Mouse (Mus musculus) ovary, postnatal 36 days (tissue): ENCODE data around the gene Zfp235.

Experiments
- DNase-seq: peaks from one replicate; pipeline ENCODE4 v3.0.0; 2022; ENCODE audit warnings: low spot score, mixed read lengths

The Zfp235 gene

GRCm38 (mm10) chr7:24133996-24134828 is at the start of gene Zfp235:
Zfp235 (plus strand) TSS chr7:24134169.
- DNase-seq, result peak; percentile 81

- no peak for DNase-seq
Measured at GRCm38 (mm10) chr7:24086871-24087270, 47.1 kb upstream of the Zfp235 start.

- DNase-seq, result no peak
Measured at GRCm38 (mm10) chr7:24087485-24088125, 46.4 kb upstream of the Zfp235 start.

GRCm38 (mm10) chr7:24104403-24104802 is 29.6 kb upstream of the Zfp235 start:
- DNase-seq, result no peak

- no peak for DNase-seq
Measured at GRCm38 (mm10) chr7:24105144-24105703, 28.7 kb upstream of the Zfp235 start.

GRCm38 (mm10) chr7:24110839-24111238 is 23.1 kb upstream of the Zfp235 start:
- no peak for DNase-seq

- no peak for DNase-seq
Measured at GRCm38 (mm10) chr7:24111772-24112155, 22.2 kb upstream of the Zfp235 start.

GRCm38 (mm10) chr7:24112156-24112856 is 21.7 kb upstream of the Zfp235 start, which contains the start of gene Zfp112:
Zfp112 (plus strand) TSS chr7:24112314.
- DNase-seq, result peak; percentile 67

GRCm38 (mm10) chr7:24113001-24113400 is 21.0 kb upstream of the Zfp235 start:
- peak; percentile 56 for DNase-seq

GRCm38 (mm10) chr7:24116655-24117054 is 17.3 kb upstream of the Zfp235 start:
- no peak for DNase-seq

GRCm38 (mm10) chr7:24133425-24133995 is 459 bp upstream of the Zfp235 start:
- no peak for DNase-seq

- DNase-seq, result no peak
Measured at GRCm38 (mm10) chr7:24142566-24142965, 8.6 kb downstream of the Zfp235 start.

GRCm38 (mm10) chr7:24153272-24153671 is 19.3 kb downstream of the Zfp235 start:
- DNase-seq, result no peak

- no peak for DNase-seq
Measured at GRCm38 (mm10) chr7:24172191-24172590, 38.2 kb downstream of the Zfp235 start.

- DNase-seq, result peak; percentile 60
Measured at GRCm38 (mm10) chr7:24174618-24175336, 40.8 kb downstream of the Zfp235 start, which contains the start of gene Zfp114. Zfp114 (plus strand) TSS chr7:24175060.

- DNase-seq, result no peak
Measured at GRCm38 (mm10) chr7:24175337-24175711, 41.4 kb downstream of the Zfp235 start.

- DNase-seq, result no peak
Measured at GRCm38 (mm10) chr7:24187611-24188010, 53.6 kb downstream of the Zfp235 start.

GRCm38 (mm10) chr7:24188901-24189570 is 55.1 kb downstream of the Zfp235 start:
- DNase-seq, result no peak

- no peak for DNase-seq
Measured at GRCm38 (mm10) chr7:24189571-24189944, 55.6 kb downstream of the Zfp235 start.

GRCm38 (mm10) chr7:24191361-24191760 is 57.4 kb downstream of the Zfp235 start:
- no peak for DNase-seq
